Mouse (Mus musculus) lung, postnatal 0 days (tissue): ENCODE measurements around the gene Vipr1. TPM values are rescaled to one million over a fixed set of nuclear protein-coding genes. Genes with fewer than 3 reads are reported as not detected.
A peak's percentile ranks its signal among the peaks of the same experiment; 100 is the strongest.

Experiments
- ATAC-seq: fragments of 200-750 bp; cut with Nextera tagmentation; 2 replicates; pipeline ENCODE4 v1.8.0; 2017; ENCODE audit warnings: moderate library complexity
- DNase-seq: peaks from one replicate; pipeline ENCODE4 v3.0.0-alpha.2; 2016; ENCODE audit warnings: low spot score
- H3K27ac ChIP-seq: fragments of 300-500 bp; sonication (generic); 2 replicates; pipeline ENCODE4 v1.5.1; 2014; ENCODE audit warnings: antibody characterized with exemption, mild to moderate bottlenecking, low read length, mixed read lengths
- H3K27me3 ChIP-seq: fragments of 300-500 bp; sonication (generic); replicated peaks from 2 replicates; pipeline ENCODE4 v1.6.1; 2014; ENCODE audit warnings: low read length, mixed read lengths; ENCODE audit not compliant: insufficient read depth
- H3K36me3 ChIP-seq: fragments of 300-500 bp; sonication (generic); 2 replicates; pipeline ENCODE4 v1.6.1; 2014; ENCODE audit warnings: low read length, mixed read lengths; ENCODE audit not compliant: insufficient read depth
- H3K4me1 ChIP-seq: fragments of 300-500 bp; sonication (generic); 2 replicates; pipeline ENCODE4 v1.6.1; 2014; ENCODE audit warnings: antibody characterized with exemption, low read depth, low read length, mixed read lengths; ENCODE audit not compliant: insufficient read depth
- H3K4me2 ChIP-seq: fragments of 300-500 bp; sonication (generic); replicated peaks from 2 replicates; pipeline ENCODE4 v1.6.1; 2014; ENCODE audit warnings: low read depth, mild to moderate bottlenecking, low read length, moderate library complexity, mixed read lengths
- H3K4me3 ChIP-seq: fragments of 300-500 bp; sonication (generic); 2 replicates; pipeline ENCODE4 v1.5.1; 2014; ENCODE audit warnings: low read depth, low read length
- H3K9ac ChIP-seq: fragments of 300-500 bp; sonication (generic); replicated peaks from 2 replicates; pipeline ENCODE4 v1.6.1; 2014; ENCODE audit warnings: low read depth, mild to moderate bottlenecking
- H3K9me3 ChIP-seq: fragments of 300-500 bp; sonication (generic); 2 replicates; pipeline ENCODE4 v1.6.1; 2016; ENCODE audit warnings: low read length, mixed read lengths
- CTCF ChIP-seq: IDR thresholded peaks from 2 replicates; pipeline ENCODE4 v1.5.1; 2016; ENCODE audit warnings: antibody characterized with exemption, mild to moderate bottlenecking
- EP300 ChIP-seq: IDR thresholded peaks from 2 replicates; pipeline ENCODE4 v1.6.1; 2016; ENCODE audit warnings: antibody characterized with exemption, mild to moderate bottlenecking, control low read depth
- WGBS: fragments of 180-500 bp; shearing (Covaris S2); extraction: QIAGEN DNeasy Blood & Tissue Kit; methylation state at CpG from one replicate; pipeline ENCODE4 v1.1.7; 2014; 5-methylcytosine and 5-hydroxymethylcytosine counted together
- polyA plus RNA-seq: library from polyadenylated mRNA; unstranded; fragments of >200 nt; fragmentation: Nextera tagmentation; extraction: Ambion mirVana; gene quantifications from 2 replicates; pipeline ENCODE4 v1.2.1, GENCODE M21; 2015

The Vipr1 gene
- polyA plus RNA-seq, 1 experiment from 2014 or later = 0.20 TPM

DNA sequence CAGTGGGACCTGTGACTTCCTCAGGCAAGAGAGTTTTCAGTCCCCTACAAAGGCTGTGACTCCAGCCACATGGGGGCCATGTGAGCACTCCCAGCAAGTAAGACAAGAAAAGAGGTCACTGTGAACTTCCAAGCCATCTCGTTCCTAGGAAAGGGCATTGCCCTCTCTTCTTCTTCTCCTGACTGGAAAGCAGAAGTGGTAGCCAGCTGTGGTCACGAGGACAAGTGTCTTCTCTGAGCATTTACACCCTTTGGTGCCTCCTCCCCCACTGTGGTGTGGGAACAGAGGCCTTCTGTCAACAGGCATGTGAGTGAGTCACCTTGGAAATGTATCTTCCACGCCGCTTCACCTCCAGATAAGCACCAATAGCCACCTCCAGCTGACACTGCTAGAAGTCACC, 10.6 kb upstream of the Vipr1 start:
- H3K4me1 ChIP-seq = no peaks in the 10 kb centered on the region
- 45% methylated on average over 4 of the region's 4 CpGs for WGBS
- H3K27ac ChIP-seq = no peak overlapping the region
- no peak for ATAC-seq
- TF ChIP-seq CTCF = no peak
- TF ChIP-seq EP300 = no peak
- H3K36me3 ChIP-seq = no peaks in the 10 kb centered on the region
- peak; percentile 27 for DNase-seq
- H3K4me3 ChIP-seq = no peak overlapping the region
- no peaks in the 10 kb centered on the region for H3K27me3 ChIP-seq
- no peak overlapping the region for H3K4me2 ChIP-seq
- H3K9ac ChIP-seq = no peak overlapping the region
- H3K9me3 ChIP-seq = no peaks in the 10 kb centered on the region

GRCm38 (mm10) chr9:121632891-121633290, 9.6 kb upstream of the Vipr1 start:
- no peak overlapping the region for H3K4me2 ChIP-seq
- ATAC-seq = no peak
- no peak overlapping the region for H3K9ac ChIP-seq
- H3K36me3 ChIP-seq = no peaks in the 10 kb centered on the region
- no peaks in the 10 kb centered on the region for H3K27me3 ChIP-seq
- DNase-seq = no peak
- H3K4me1 ChIP-seq = no peaks in the 10 kb centered on the region
- no peak overlapping the region for H3K27ac ChIP-seq
- WGBS = 78% methylated on average over 10 of the region's 10 CpGs
- no peak overlapping the region for H3K4me3 ChIP-seq
- no peak for TF ChIP-seq EP300
- no peak for TF ChIP-seq CTCF
- H3K9me3 ChIP-seq = no peaks in the 10 kb centered on the region

DNA sequence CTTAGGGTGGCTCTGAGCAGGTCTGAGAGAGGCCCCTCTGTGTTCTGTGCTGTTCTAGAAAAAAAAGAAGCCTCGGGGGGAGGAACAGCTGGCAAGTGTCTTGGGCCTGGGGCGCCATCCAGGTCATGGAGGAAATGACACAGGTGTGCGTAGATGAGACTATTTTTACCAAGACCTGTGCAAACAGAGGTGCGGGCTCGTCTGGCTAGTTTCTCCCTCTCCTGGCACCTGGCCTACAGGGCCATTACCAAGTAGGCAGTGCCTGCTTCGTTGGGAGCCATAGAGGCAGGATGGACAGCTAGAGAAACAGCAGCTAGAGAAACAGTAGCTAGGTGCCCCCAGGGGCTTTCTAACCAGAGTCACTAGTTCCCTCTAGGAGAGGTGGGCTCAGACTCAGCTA, 9.2 kb upstream of the Vipr1 start:
- H3K9me3 ChIP-seq = no peaks in the 10 kb centered on the region
- H3K4me2 ChIP-seq = no peak overlapping the region
- DNase-seq (no peak), ATAC-seq (no peak)
- H3K27me3 ChIP-seq = no peaks in the 10 kb centered on the region
- H3K9ac ChIP-seq = no peak overlapping the region
- TF ChIP-seq CTCF (no peak), EP300 (no peak)
- no peak overlapping the region for H3K4me3 ChIP-seq
- H3K4me1 ChIP-seq = no peaks in the 10 kb centered on the region
- H3K36me3 ChIP-seq = no peaks in the 10 kb centered on the region
- H3K27ac ChIP-seq = no peak overlapping the region
- WGBS = 44% methylated on average over 6 of the region's 6 CpGs

DNA sequence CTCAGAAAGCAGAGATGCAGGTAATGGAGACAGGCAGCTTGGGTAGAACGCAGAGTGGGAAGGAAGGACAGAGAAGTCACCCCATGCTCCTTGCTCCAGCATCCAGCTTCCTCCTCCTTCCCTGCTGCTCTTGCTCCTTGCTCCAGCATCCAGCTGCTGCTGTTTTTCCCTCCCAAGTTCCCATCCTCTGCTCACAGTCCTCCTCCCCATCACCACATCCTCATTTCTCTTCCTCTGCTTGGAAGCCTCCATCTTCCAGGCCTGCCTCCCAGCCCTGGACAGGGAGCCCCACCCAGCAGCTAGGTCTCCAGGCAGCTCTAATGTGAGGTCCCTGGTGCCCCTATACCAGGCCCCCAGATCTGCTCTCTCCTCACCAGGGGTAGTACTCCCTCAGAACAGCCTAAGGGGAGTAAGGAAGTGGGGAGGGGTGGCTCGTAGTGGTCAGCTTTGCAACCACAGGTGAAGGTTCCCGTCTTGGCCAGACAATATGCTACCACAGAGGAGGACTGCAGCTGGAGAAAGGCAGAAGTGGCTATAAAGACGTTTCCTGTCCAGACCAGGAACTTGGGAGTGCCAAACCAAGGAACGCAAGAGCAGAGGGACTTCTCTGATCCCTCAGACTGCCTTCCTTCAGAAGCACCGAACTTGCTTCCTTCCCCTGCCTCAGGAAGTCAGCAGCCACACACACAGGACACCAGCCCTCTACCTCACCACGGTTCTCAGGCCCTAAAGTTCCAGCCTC, 6.5 kb upstream of the Vipr1 start:
- no peak overlapping the region for H3K9ac ChIP-seq
- H3K4me1 ChIP-seq = no peaks in the 10 kb centered on the region
- H3K4me3 ChIP-seq = no peak overlapping the region
- ATAC-seq (no peak), DNase-seq (peak; percentile 12)
- H3K36me3 ChIP-seq = no peaks in the 10 kb centered on the region
- H3K4me2 ChIP-seq = no peak overlapping the region
- H3K27me3 ChIP-seq = peaks cover 1% of the 10 kb centered on the region; the same call in 1 of the 2 replicates
- no peak overlapping the region for H3K27ac ChIP-seq
- no peaks in the 10 kb centered on the region for H3K9me3 ChIP-seq
- TF ChIP-seq CTCF (no peak), EP300 (no peak)
- 43% methylated on average over 7 of the region's 7 CpGs for WGBS

DNA sequence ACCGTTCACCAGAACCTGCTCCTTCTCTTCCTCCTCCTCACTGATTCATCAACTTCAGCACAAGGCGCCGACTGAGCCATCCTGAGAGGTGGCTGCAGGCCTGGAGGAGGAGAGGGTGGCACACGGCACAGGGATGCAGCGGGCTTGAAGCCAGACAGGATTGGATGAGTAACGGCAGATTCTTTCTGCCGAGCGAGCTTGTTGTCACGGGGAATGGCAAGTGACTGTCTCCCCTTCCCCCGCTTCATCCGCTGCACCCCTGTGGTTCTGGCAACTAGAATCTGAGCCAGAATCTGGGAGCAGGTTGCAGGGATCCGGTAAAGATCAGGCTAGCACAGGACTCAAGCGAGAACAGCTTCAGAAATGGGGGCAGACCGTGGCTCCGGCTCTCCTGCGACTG, 2.7 kb upstream of the Vipr1 start:
- 49% methylated on average over 16 of the region's 16 CpGs for WGBS
- Histone ChIP-seq H3K4me3 (no peak overlapping the region), H3K4me2 (no peak overlapping the region), H3K9me3 (no peaks in the 10 kb centered on the region), H3K9ac (no peak overlapping the region), H3K27me3 (peaks cover 27% of the 10 kb centered on the region), H3K4me1 (peaks cover 10% of the 10 kb centered on the region; the same call in 1 of the 2 replicates), H3K27ac (no peak overlapping the region), H3K36me3 (no peaks in the 10 kb centered on the region)
- no peak for TF ChIP-seq EP300
- no peak for TF ChIP-seq CTCF
- DNase-seq (no peak), ATAC-seq (no peak)

DNA sequence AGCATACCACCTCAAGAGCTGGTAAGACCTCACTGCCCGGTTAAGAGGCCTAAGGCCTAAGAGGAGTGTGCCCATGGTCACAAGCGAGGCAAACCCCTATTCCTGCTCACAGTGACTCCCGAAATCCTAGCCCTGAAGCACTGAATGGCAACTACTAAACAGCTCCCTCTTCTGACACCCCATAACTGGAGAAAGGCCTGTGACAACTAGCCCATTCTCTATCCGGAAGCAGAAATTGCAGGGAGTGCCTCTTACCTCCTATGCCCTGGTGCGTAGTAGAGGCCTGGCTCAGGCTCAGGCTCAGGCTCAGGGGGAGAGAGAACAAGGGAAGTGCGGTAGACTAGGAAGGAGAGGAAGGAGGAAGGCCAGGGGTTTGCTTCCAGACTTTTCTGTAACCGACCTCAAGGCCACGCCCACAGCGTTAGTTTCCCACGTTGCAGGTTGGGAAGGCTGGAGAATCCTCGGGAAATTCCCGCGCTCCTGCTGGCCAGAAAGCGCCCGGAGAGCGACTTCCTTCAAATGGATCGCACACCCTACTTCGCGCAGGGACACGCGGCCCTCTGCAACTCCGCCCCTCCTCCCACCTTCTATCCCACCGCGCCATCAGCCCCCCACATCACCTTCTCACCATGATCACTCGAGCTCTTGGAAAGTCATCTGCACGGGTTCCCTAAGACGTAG, 1.1 kb upstream of the Vipr1 start:
- no peaks in the 10 kb centered on the region for H3K9me3 ChIP-seq
- H3K9ac ChIP-seq = no peak overlapping the region
- ATAC-seq = peak; percentile 2; the same call in 1 of the 2 replicates
- H3K36me3 ChIP-seq = no peaks in the 10 kb centered on the region
- H3K27ac ChIP-seq = no peak overlapping the region
- DNase-seq = peak; percentile 21
- WGBS = 14% methylated on average over 27 of the region's 27 CpGs
- peaks cover 27% of the 10 kb centered on the region for H3K27me3 ChIP-seq
- H3K4me3 ChIP-seq = peak overlapping the region; percentile 41
- peak overlapping the region; percentile 78 for H3K4me2 ChIP-seq
- no peak for TF ChIP-seq CTCF
- no peak for TF ChIP-seq EP300
- H3K4me1 ChIP-seq = peaks cover 10% of the 10 kb centered on the region; the same call in 1 of the 2 replicates
